Mouse (Mus musculus) midbrain, embryonic 12.5 days (tissue): Measurements from ENCODE around the gene Lonp2. TPM values are rescaled to one million over a fixed set of nuclear protein-coding genes. Genes with fewer than 3 reads are reported as not detected.

Experiments
- ATAC-seq: fragments of 200-750 bp; cut with Nextera tagmentation; 2 replicates; pipeline ENCODE4 v1.8.0; 2017; ENCODE audit warnings: low read depth, moderate TSS enrichment, moderate library complexity; ENCODE audit not compliant: low FRiP score
- H3K27ac ChIP-seq: fragments of 300-500 bp; sonication (generic); replicated peaks from 2 replicates; pipeline ENCODE4 v1.5.1; 2016; ENCODE audit warnings: mild to moderate bottlenecking
- H3K27me3 ChIP-seq: fragments of 300-500 bp; sonication (generic); 2 replicates; pipeline ENCODE4 v1.6.1; 2016; ENCODE audit warnings: mild to moderate bottlenecking
- H3K36me3 ChIP-seq: fragments of 300-500 bp; sonication (generic); 2 replicates; pipeline ENCODE4 v1.6.1; 2016
- H3K4me1 ChIP-seq: fragments of 300-500 bp; sonication (generic); 2 replicates; pipeline ENCODE4 v1.6.1; 2016
- H3K4me2 ChIP-seq: fragments of 300-500 bp; sonication (generic); replicated peaks from 2 replicates; pipeline ENCODE4 v1.6.1; 2016; ENCODE audit warnings: mild to moderate bottlenecking, moderate library complexity
- H3K4me3 ChIP-seq: fragments of 300-500 bp; sonication (generic); 2 replicates; pipeline ENCODE4 v1.5.1; 2016; ENCODE audit warnings: mild to moderate bottlenecking
- H3K9ac ChIP-seq: fragments of 300-500 bp; sonication (generic); replicated peaks from 2 replicates; pipeline ENCODE4 v1.6.1; 2016; ENCODE audit warnings: mild to moderate bottlenecking, moderate library complexity
- H3K9me3 ChIP-seq: fragments of 300-500 bp; sonication (generic); 2 replicates; pipeline ENCODE4 v1.6.1; 2016; ENCODE audit warnings: mild to moderate bottlenecking
- WGBS: fragments of 180-500 bp; shearing (Covaris S2); methylation state at CpG from one replicate; pipeline ENCODE4 v1.1.7; 2016; 5-methylcytosine and 5-hydroxymethylcytosine counted together
- polyA plus RNA-seq: library from polyadenylated mRNA; unstranded; fragments of >200 nt; fragmentation: Nextera tagmentation; extraction: Ambion mirVana; gene quantifications from 2 replicates; pipeline ENCODE4 v1.2.1, GENCODE M21; 2016

Gene Lonp2
- polyA plus RNA-seq, 1 experiment from 2014 or later: 76.7 TPM

DNA sequence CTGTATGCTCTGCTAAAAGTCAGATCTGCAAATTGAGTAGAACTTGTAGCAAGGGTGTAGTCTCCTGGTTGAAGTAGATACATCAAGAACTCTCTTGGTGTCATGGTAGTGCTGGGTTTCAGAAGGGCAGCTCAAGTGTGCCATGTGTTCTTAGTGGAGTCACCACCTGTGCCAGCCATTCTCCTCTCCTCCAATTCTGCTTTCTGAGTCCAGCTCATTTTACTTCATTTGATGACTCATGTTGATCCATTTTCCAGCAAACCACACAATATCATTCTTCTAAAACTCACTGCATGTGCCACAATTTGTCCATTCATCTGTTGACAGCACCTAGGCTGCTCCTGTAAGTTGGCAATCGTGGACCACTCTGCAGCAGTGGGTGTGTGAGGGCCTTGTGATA lies 68.3 kb downstream of the Lonp2 start:
- H3K4me2 ChIP-seq: no peak overlapping the region
- no peak for ATAC-seq
- no peaks in the 10 kb centered on the region for H3K4me1 ChIP-seq
- no peaks in the 10 kb centered on the region for H3K27me3 ChIP-seq
- 86% methylated on average over 1 of the region's 1 CpGs for WGBS
- H3K9me3 ChIP-seq: no peaks in the 10 kb centered on the region
- H3K27ac ChIP-seq: no peak overlapping the region
- H3K4me3 ChIP-seq: no peak overlapping the region
- peaks cover 16% of the 10 kb centered on the region for H3K36me3 ChIP-seq
- no peak overlapping the region for H3K9ac ChIP-seq

- H3K4me3 ChIP-seq: no peak overlapping the region
- no peak for ATAC-seq
- no peaks in the 10 kb centered on the region for H3K4me1 ChIP-seq
- WGBS: 85% methylated on average over 1 of the region's 1 CpGs
- no peak overlapping the region for H3K4me2 ChIP-seq
- H3K27me3 ChIP-seq: no peaks in the 10 kb centered on the region
- H3K9me3 ChIP-seq: no peaks in the 10 kb centered on the region
- H3K36me3 ChIP-seq: peaks cover 13% of the 10 kb centered on the region
- no peak overlapping the region for H3K27ac ChIP-seq
- H3K9ac ChIP-seq: no peak overlapping the region
Observed at GRCm38 (mm10) chr8:86694011-86694410, 70.2 kb downstream of the Lonp2 start.

- H3K4me3 ChIP-seq: no peak overlapping the region
- no peak overlapping the region for H3K4me2 ChIP-seq
- no peaks in the 10 kb centered on the region for H3K4me1 ChIP-seq
- no peak for ATAC-seq
- 95% methylated on average over 2 of the region's 2 CpGs for WGBS
- H3K27me3 ChIP-seq: no peaks in the 10 kb centered on the region
- no peak overlapping the region for H3K27ac ChIP-seq
- H3K36me3 ChIP-seq: peaks cover 13% of the 10 kb centered on the region
- H3K9me3 ChIP-seq: no peaks in the 10 kb centered on the region
- H3K9ac ChIP-seq: no peak overlapping the region
Observed at GRCm38 (mm10) chr8:86695703-86696102, 71.9 kb downstream of the Lonp2 start.

- 85% methylated on average over 1 of the region's 1 CpGs for WGBS
- no peak overlapping the region for H3K9ac ChIP-seq
- H3K9me3 ChIP-seq: no peaks in the 10 kb centered on the region
Observed at GRCm38 (mm10) chr8:86698811-86699421, 75.1 kb downstream of the Lonp2 start.

DNA sequence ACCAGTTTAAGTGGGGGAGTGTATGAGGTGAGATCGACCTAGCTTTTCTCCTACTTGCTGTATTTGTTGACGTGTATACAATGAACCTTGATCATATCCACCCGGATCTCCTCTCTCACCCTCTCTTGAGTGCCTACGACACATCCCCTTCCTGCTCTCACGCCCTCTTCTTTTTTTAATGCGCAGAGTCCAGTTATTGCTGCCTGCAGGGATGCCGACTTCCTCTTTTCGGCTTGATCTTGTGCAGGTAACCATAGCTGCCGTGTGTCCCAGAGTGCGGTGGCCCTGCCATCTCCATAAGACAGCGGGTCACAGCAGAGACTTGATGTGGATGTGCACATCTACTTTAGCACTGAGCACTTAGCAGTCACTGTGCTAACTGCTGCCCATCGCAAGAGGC lies 75.6 kb downstream of the Lonp2 start:
- no peaks in the 10 kb centered on the region for H3K9me3 ChIP-seq
- no peak overlapping the region for H3K4me2 ChIP-seq
- no peak overlapping the region for H3K4me3 ChIP-seq
- H3K27me3 ChIP-seq: no peaks in the 10 kb centered on the region
- peaks cover 9% of the 10 kb centered on the region for H3K36me3 ChIP-seq
- no peak overlapping the region for H3K27ac ChIP-seq
- no peak for ATAC-seq
- no peaks in the 10 kb centered on the region for H3K4me1 ChIP-seq
- H3K9ac ChIP-seq: no peak overlapping the region
- WGBS: 93% methylated on average over 12 of the region's 12 CpGs

More at GRCm38 (mm10) chr8:86698811-86699421, 75.1 kb downstream of the Lonp2 start:
- H3K36me3 ChIP-seq: peaks cover 9% of the 10 kb centered on the region
- H3K27ac ChIP-seq: no peak overlapping the region
- H3K4me3 ChIP-seq: no peak overlapping the region
- H3K27me3 ChIP-seq: no peaks in the 10 kb centered on the region
- H3K4me1 ChIP-seq: no peaks in the 10 kb centered on the region
- no peak overlapping the region for H3K4me2 ChIP-seq
- no peak for ATAC-seq

- ATAC-seq: no peak
- Histone ChIP-seq H3K36me3 (no peaks in the 10 kb centered on the region), H3K27me3 (no peaks in the 10 kb centered on the region), H3K27ac (no peak overlapping the region), H3K4me3 (no peak overlapping the region), H3K4me1 (no peaks in the 10 kb centered on the region), H3K9ac (no peak overlapping the region), H3K4me2 (no peak overlapping the region), H3K9me3 (no peaks in the 10 kb centered on the region)
- 84% methylated on average over 3 of the region's 3 CpGs for WGBS
Observed at GRCm38 (mm10) chr8:86702453-86702852, 78.6 kb downstream of the Lonp2 start.

DNA sequence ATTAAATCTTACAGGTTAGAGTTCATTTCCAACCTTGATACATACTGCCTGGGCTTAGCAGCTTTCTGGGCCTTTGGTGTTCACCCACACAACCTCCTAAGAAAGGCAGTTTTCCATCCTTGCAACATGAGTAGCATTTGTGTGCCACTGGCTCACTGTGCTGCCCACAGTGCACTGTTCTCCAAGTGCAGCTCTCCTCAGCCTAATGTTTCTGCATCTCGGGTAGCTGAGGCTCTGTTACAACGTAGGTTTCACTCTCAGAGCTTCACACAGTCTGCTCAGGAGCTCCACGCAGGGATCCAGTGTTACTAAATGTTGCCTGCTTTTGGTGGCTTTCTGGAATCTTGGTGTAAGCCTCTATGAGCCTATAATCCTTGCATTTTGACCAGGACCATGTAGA lies 81.5 kb downstream of the Lonp2 start:
- no peaks in the 10 kb centered on the region for H3K27me3 ChIP-seq
- H3K4me3 ChIP-seq: no peak overlapping the region
- H3K9me3 ChIP-seq: no peaks in the 10 kb centered on the region
- no peak overlapping the region for H3K4me2 ChIP-seq
- no peaks in the 10 kb centered on the region for H3K4me1 ChIP-seq
- no peak overlapping the region for H3K9ac ChIP-seq
- ATAC-seq: no peak
- WGBS: 80% methylated on average over 3 of the region's 3 CpGs
- H3K27ac ChIP-seq: no peak overlapping the region
- 0 out of 2 replicates have a peak, but pooled peaks cover 5% of the 10 kb centered on the region for H3K36me3 ChIP-seq

DNA sequence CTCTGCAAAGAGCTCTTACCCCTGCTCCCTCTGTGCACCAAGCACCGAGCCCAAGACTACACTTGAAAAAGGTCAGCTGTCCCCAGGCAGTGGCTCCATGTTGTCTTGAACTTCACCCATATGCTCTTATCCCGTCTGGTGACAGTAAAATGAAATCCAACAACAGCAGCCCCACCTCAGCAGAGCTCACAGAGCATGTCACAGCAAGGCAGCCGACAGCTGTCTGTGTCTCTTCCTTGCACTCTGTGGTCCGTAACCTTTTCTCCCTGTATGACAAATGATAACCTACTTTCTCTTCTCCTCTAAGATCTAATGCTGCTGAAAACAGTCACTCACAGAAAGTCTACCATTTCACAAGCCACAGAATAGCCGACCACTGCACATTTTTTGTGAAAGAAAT lies 82.9 kb downstream of the Lonp2 start:
- Histone ChIP-seq H3K27me3 (no peaks in the 10 kb centered on the region), H3K36me3 (0 out of 2 replicates have a peak, but pooled peaks cover 5% of the 10 kb centered on the region), H3K4me3 (no peak overlapping the region), H3K4me1 (no peaks in the 10 kb centered on the region), H3K9me3 (no peaks in the 10 kb centered on the region), H3K4me2 (no peak overlapping the region), H3K9ac (no peak overlapping the region), H3K27ac (no peak overlapping the region)
- 88% methylated on average over 5 of the region's 5 CpGs for WGBS
- no peak for ATAC-seq

DNA sequence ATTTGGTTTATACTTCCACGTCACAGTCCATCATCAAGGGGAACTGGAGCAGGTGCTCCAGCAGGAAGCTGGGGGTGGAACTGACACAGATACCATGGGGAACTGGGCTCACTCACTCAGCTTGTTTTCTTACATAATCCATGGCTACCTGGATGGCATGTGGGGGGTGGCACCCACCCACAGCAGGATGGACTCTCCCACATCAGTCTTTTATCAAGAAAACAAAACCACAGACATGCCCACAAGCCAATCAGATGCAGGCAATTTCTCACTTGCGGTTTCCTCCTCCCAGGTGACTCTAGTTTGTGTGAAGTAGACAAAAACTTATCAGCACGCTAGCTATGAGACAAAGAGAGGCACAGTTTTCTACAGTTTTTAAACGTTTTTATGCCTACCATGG lies 84.0 kb downstream of the Lonp2 start:
- WGBS: 76% methylated on average over 4 of the region's 4 CpGs
- H3K9me3 ChIP-seq: no peaks in the 10 kb centered on the region
- H3K27ac ChIP-seq: no peak overlapping the region
- H3K9ac ChIP-seq: no peak overlapping the region
- no peaks in the 10 kb centered on the region for H3K27me3 ChIP-seq
- no peak overlapping the region for H3K4me2 ChIP-seq
- no peak overlapping the region for H3K4me3 ChIP-seq
- H3K4me1 ChIP-seq: peaks cover 4% of the 10 kb centered on the region; the same call in 1 of the 2 replicates
- ATAC-seq: no peak
- 0 out of 2 replicates have a peak, but pooled peaks cover 5% of the 10 kb centered on the region for H3K36me3 ChIP-seq

GRCm38 (mm10) chr8:86712594-86712993 lies 88.8 kb downstream of the Lonp2 start:
- ATAC-seq: no peak
- Histone ChIP-seq H3K4me1 (peaks cover 16% of the 10 kb centered on the region), H3K9me3 (no peaks in the 10 kb centered on the region), H3K4me2 (no peak overlapping the region), H3K9ac (no peak overlapping the region), H3K27me3 (no peaks in the 10 kb centered on the region), H3K4me3 (no peak overlapping the region), H3K27ac (peak overlapping the region; percentile 69; the same call in 1 of the 2 replicates), H3K36me3 (0 out of 2 replicates have a peak, but pooled peaks cover 6% of the 10 kb centered on the region)
- WGBS: 95% methylated on average over 3 of the region's 3 CpGs

DNA sequence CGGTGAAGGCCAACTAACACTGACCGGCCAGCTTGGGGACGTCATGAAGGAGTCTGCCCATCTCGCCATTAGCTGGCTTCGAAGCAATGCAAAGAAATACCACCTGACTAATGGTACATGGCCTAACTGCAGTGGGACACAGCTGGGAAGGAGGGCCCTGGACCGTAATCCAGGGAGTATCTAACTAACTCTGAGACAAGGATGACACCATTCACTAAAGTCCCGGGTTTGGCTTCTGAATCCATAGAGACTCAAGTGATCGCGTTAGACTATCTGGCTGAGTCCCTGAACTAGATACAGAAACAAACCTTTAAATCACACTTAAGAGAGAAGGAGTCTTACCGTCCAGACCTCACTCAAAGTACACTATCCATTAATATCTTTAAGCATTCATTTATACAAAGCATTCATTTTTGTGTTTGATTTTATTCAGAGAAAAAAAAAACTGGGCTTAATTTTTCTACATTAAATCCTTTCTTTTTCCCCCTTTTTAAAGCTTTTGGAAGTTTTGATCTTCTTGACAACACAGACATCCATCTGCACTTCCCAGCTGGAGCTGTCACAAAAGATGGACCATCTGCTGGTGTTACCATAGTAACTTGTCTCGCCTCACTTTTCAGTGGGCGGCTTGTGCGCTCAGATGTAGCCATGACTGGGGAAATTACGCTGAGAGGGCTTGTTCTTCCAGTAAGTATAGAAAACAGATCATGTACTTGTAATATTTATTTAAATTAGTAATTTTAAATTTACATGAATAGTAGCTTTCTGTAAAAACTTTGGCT lies 89.8 kb downstream of the Lonp2 start:
- 56% methylated on average over 14 of the region's 14 CpGs for WGBS
- no peaks in the 10 kb centered on the region for H3K9me3 ChIP-seq
- no peak overlapping the region for H3K4me3 ChIP-seq
- H3K27ac ChIP-seq: peak overlapping the region; percentile 69
- H3K27me3 ChIP-seq: no peaks in the 10 kb centered on the region
- H3K4me1 ChIP-seq: peaks cover 16% of the 10 kb centered on the region
- ATAC-seq: peak; percentile 78
- H3K36me3 ChIP-seq: 0 out of 2 replicates have a peak, but pooled peaks cover 11% of the 10 kb centered on the region
- H3K9ac ChIP-seq: no peak overlapping the region
- no peak overlapping the region for H3K4me2 ChIP-seq

- Histone ChIP-seq H3K9ac (no peak overlapping the region), H3K4me3 (no peak overlapping the region), H3K9me3 (no peaks in the 10 kb centered on the region), H3K36me3 (peaks cover 28% of the 10 kb centered on the region; the same call in 1 of the 2 replicates), H3K27ac (no peak overlapping the region), H3K4me1 (peaks cover 7% of the 10 kb centered on the region), H3K4me2 (no peak overlapping the region), H3K27me3 (no peaks in the 10 kb centered on the region)
- ATAC-seq: no peak
- 99% methylated on average over 2 of the region's 2 CpGs for WGBS
Observed at GRCm38 (mm10) chr8:86718332-86718994, 94.6 kb downstream of the Lonp2 start.
